Mouse (Mus musculus) liver, postnatal 0 days (tissue): ENCODE results near the gene Strada.

Experiments
- CTCF ChIP-seq: sonication (generic); IDR thresholded peaks from 2 replicates; pipeline ENCODE4 v1.5.1; 2016; ENCODE audit warnings: antibody characterized with exemption, low read depth
- EP300 ChIP-seq: IDR thresholded peaks from 2 replicates; pipeline ENCODE4 v1.6.1; 2016; ENCODE audit warnings: antibody characterized with exemption, low read depth, mild to moderate bottlenecking

- TF ChIP-seq CTCF, result no peak
- no peak for TF ChIP-seq EP300
Observed at GRCm38 (mm10) chr11:106174372-106174771, 27.6 kb downstream of the Strada start.
